Mouse (Mus musculus): ENCODE data around the gene Ptbp1. TPM values are rescaled to one million over a fixed set of nuclear protein-coding genes. Genes with fewer than 3 reads are reported as not detected.

Gene Ptbp1
- polyA plus RNA-seq, 1 experiment from 2014 or later, result 59.1 TPM

DNA sequence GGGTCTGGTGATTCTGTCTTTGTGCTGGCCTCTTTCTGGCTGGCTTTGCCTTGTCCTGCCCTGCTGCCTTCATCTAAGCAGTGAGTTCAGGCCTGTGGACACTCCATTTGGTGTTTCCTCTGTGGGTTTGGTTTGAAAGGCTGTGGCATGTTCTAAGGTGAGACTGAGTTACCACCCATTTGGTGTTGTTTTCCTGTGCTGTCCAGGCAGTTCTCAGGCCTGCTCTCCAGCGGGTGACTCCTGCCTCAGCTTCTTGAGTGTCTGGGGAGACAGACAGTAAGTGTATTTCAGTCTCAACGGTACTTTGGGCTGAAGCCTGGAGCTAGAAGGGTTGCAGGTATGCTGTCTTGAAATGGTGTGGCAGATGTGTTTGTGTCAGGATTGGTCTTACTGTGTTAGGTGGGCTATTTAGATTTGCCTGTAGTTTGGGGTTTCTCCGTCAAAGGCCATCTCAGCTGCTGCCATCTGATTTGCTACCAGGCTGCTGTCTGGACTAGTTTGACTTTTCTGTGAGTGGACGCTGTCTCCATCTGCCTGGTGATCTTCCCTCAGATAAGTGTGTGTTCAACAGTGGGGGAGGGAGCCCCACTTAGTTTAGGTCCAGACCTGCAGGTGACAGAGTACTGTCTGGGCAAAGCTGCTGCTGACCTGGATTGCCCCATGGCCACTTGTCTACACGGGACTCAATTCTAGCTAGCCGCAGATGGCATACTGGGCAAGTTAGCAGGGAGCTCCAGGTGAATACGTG lies 2.7 kb downstream of the Ptbp1 start:
- Histone ChIP-seq H3K4me1 (ENCODE audit: insufficient read depth) (peaks cover 46% of the 10 kb centered on the region), H3K4me3 (ENCODE audit: low read depth, low read length) (peak overlapping the region; percentile 81), H3K27ac (ENCODE audit: low read depth) (peak overlapping the region; percentile 18; the same call in 1 of the 2 replicates), H3K9me3 (ENCODE audit: low read length) (no peaks in the 10 kb centered on the region), H3K4me2 (ENCODE audit: low read depth, low read length) (peak overlapping the region; percentile 88), H3K36me3 (replicated peaks; ENCODE audit: insufficient read depth, low read length) (peaks cover 52% of the 10 kb centered on the region), H3K27me3 (ENCODE audit: insufficient read depth, low read length) (no peaks in the 10 kb centered on the region), H3K9ac (replicated peaks) (peak overlapping the region; percentile 98)
- WGBS (ENCODE audit: insufficient replicate concordance), result 11% methylated on average over 7 of the region's 7 CpGs
- DNase-seq (no peak), ATAC-seq (no peak)
- TF ChIP-seq CTCF (IDR thresholded peaks at IDR 0.05; ENCODE audit: low read depth) (no peak), EP300 (IDR thresholded peaks at IDR 0.05; ENCODE audit: low read depth) (no peak)

DNA sequence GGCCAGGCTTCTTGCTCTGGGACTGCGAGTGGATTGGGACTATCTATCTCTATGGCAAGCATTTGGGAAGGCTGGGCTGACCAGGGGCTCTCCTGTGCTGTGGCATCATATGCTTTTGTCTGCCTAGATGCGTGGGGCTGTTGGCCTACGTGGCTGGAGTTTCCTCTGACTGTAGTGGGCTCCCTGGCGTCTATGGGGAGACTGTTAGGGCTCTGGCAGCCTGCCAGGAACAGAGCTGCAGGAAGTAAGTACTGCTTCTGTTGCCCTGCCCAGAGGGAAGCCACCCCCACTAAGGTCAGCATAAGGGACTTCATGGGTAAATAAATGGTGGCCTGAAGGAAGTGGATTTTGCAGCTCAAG lies 3.2 kb downstream of the Ptbp1 start:
- Histone ChIP-seq H3K36me3 (replicated peaks; ENCODE audit: insufficient read depth, low read length) (peaks cover 58% of the 10 kb centered on the region), H3K9ac (replicated peaks) (peak overlapping the region; percentile 98), H3K27me3 (ENCODE audit: insufficient read depth, low read length) (no peaks in the 10 kb centered on the region), H3K4me3 (ENCODE audit: low read depth, low read length) (peak overlapping the region; percentile 81), H3K4me1 (ENCODE audit: insufficient read depth) (peaks cover 41% of the 10 kb centered on the region), H3K27ac (ENCODE audit: low read depth) (peak overlapping the region; percentile 18), H3K9me3 (ENCODE audit: low read length) (no peaks in the 10 kb centered on the region), H3K4me2 (ENCODE audit: low read depth, low read length) (peak overlapping the region; percentile 88)
- WGBS (ENCODE audit: insufficient replicate concordance), result 14% methylated on average over 4 of the region's 4 CpGs
- DNase-seq, result peak; percentile 73
- no peak for TF ChIP-seq CTCF (IDR thresholded peaks at IDR 0.05; ENCODE audit: low read depth)
- TF ChIP-seq EP300 (IDR thresholded peaks at IDR 0.05; ENCODE audit: low read depth), result no peak
- ATAC-seq, result no peak

DNA sequence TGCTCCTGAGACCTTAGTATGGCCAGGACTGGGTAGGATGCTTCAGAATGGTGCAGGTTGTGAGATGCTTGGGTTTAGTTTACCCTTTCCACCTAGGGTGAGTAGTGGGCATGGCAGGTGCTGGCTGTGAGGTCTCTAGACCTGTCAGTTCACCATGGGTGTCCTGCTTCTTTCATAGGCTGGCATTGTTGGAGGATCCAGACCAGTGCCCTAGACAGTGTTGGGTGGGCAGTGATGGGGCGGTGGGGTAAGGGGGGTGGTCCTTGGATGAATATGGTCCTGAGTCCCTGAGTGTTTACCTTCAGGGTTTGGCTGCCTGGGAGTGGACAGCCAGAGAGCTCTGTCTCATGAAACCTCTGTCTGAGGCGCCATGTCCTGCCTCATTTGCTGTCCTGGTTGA lies 3.7 kb downstream of the Ptbp1 start:
- H3K36me3 ChIP-seq (replicated peaks; ENCODE audit: insufficient read depth, low read length), result peaks cover 62% of the 10 kb centered on the region
- no peaks in the 10 kb centered on the region for H3K27me3 ChIP-seq (ENCODE audit: insufficient read depth, low read length)
- H3K4me3 ChIP-seq (ENCODE audit: low read depth, low read length), result peak overlapping the region; percentile 81
- H3K27ac ChIP-seq (ENCODE audit: low read depth), result peak overlapping the region; percentile 18; the same call in 1 of the 2 replicates
- WGBS (ENCODE audit: insufficient replicate concordance), result 59% methylated on average over 2 of the region's 2 CpGs
- H3K9me3 ChIP-seq (ENCODE audit: low read length), result no peaks in the 10 kb centered on the region
- peaks cover 36% of the 10 kb centered on the region for H3K4me1 ChIP-seq (ENCODE audit: insufficient read depth)
- H3K9ac ChIP-seq (replicated peaks), result peak overlapping the region; percentile 98; the same call in 1 of the 2 replicates
- H3K4me2 ChIP-seq (ENCODE audit: low read depth, low read length), result peak overlapping the region; percentile 88
- ATAC-seq (no peak), DNase-seq (no peak)
- TF ChIP-seq EP300 (IDR thresholded peaks at IDR 0.05; ENCODE audit: low read depth), result no peak
- no peak for TF ChIP-seq CTCF (IDR thresholded peaks at IDR 0.05; ENCODE audit: low read depth)

DNA sequence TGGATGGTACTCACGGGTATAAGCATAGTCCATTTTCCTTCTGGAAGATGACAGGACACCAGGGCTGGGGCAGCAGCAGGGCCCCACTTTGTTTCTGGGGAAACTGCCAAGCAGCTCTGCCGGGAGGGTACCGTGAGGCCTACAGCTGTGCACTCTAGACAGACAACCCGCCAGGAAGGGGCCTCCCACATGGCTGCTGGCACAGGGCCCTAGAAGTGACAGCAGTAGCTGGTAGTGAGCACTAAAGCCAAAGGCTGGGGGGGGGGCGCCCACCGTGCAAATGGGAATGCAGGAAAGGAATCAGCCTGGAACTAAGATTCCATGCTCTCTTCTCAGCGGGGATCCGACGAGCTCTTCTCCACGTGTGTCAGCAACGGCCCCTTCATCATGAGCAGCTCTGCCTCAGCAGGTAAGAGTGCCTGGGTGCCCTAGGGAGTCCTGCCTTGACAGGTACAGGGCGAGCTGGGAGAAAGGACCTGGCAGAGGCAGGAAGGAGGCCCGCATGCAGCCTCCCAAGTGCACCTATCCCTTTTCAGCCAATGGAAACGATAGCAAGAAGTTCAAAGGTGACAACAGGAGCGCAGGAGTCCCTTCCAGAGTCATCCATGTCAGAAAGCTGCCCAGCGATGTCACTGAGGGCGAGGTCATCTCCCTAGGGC lies 4.3 kb downstream of the Ptbp1 start:
- DNase-seq (peak; percentile 54), ATAC-seq (no peak)
- 0 out of 2 replicates have a peak overlapping the region, but pooled peaks have one; percentile 81 for H3K4me3 ChIP-seq (ENCODE audit: low read depth, low read length)
- H3K4me1 ChIP-seq (ENCODE audit: insufficient read depth), result peaks cover 30% of the 10 kb centered on the region
- TF ChIP-seq CTCF (IDR thresholded peaks at IDR 0.05; ENCODE audit: low read depth) (no peak), EP300 (IDR thresholded peaks at IDR 0.05; ENCODE audit: low read depth) (no peak)
- H3K27ac ChIP-seq (ENCODE audit: low read depth), result no peak overlapping the region
- H3K36me3 ChIP-seq (replicated peaks; ENCODE audit: insufficient read depth, low read length), result peaks cover 64% of the 10 kb centered on the region
- no peaks in the 10 kb centered on the region for H3K27me3 ChIP-seq (ENCODE audit: insufficient read depth, low read length)
- H3K9me3 ChIP-seq (ENCODE audit: low read length), result no peaks in the 10 kb centered on the region
- peak overlapping the region; percentile 88; the same call in 1 of the 2 replicates for H3K4me2 ChIP-seq (ENCODE audit: low read depth, low read length)
- 0 out of 2 replicates have a peak overlapping the region, but pooled peaks have one; percentile 98 for H3K9ac ChIP-seq (replicated peaks)
- WGBS (ENCODE audit: insufficient replicate concordance), result 62% methylated on average over 17 of the region's 17 CpGs

DNA sequence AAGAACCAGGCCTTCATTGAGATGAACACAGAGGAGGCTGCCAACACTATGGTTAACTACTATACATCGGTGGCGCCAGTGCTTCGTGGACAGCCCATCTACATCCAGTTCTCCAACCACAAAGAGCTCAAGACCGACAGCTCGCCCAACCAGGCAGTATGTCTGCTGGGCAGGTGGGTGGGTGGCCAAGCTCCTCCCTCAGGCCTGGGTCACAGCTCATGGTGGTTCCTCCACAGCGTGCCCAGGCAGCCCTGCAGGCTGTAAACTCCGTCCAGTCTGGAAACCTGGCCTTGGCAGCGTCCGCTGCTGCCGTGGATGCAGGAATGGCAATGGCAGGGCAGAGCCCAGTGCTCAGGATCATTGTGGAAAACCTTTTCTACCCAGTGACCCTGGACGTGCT lies 4.9 kb downstream of the Ptbp1 start:
- no peaks in the 10 kb centered on the region for H3K9me3 ChIP-seq (ENCODE audit: low read length)
- no peak for DNase-seq
- H3K4me2 ChIP-seq (ENCODE audit: low read depth, low read length), result no peak overlapping the region
- no peak overlapping the region for H3K4me3 ChIP-seq (ENCODE audit: low read depth, low read length)
- peaks cover 64% of the 10 kb centered on the region for H3K36me3 ChIP-seq (replicated peaks; ENCODE audit: insufficient read depth, low read length)
- H3K4me1 ChIP-seq (ENCODE audit: insufficient read depth), result peaks cover 26% of the 10 kb centered on the region
- no peak overlapping the region for H3K9ac ChIP-seq (replicated peaks)
- H3K27ac ChIP-seq (ENCODE audit: low read depth), result no peak overlapping the region
- TF ChIP-seq EP300 (IDR thresholded peaks at IDR 0.05; ENCODE audit: low read depth) (no peak), CTCF (IDR thresholded peaks at IDR 0.05; ENCODE audit: low read depth) (no peak)
- H3K27me3 ChIP-seq (ENCODE audit: insufficient read depth, low read length), result no peaks in the 10 kb centered on the region
- no peak for ATAC-seq
- WGBS (ENCODE audit: insufficient replicate concordance), result 82% methylated on average over 11 of the region's 11 CpGs

DNA sequence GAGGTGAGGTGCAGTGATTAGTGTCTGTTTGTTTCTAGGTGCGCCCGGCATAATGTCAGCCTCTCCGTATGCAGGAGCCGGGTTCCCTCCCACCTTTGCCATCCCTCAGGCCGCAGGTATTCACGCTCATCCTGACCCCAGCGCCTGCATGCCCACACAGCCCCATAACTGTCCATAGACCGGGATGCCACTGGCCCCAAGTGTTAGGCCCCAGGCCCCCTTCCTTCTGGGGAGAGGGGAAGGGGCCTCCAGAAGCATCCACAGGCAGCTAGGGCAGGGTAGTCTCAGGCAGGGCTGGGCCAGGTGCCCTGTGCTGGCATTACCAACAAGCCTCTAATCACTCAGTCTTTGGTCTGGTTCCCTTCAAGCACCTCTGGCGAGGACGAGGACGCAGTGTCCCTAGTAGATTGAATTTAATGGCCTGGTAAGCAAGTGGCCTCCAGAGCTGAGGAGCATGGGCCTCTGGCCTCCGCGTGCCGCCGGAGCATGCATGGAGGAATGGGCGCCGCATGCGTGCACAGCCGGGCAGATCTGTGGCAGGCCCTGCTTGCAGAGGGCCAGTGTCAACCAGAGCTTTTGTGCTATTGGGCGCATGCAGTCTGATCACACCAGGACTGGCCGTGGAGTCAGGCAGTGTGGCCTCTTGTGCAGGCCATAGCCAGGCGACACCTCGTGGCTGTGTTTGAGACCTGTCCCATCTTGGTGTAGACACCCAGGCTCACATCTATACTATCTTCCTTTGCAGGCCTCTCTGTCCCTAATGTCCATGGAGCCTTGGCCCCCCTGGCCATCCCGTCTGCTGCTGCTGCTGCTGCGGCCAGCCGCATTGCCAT lies 6.1 kb downstream of the Ptbp1 start:
- H3K27ac ChIP-seq (ENCODE audit: low read depth), result no peak overlapping the region
- TF ChIP-seq EP300 (IDR thresholded peaks at IDR 0.05; ENCODE audit: low read depth), result no peak
- no peak for TF ChIP-seq CTCF (IDR thresholded peaks at IDR 0.05; ENCODE audit: low read depth)
- H3K4me2 ChIP-seq (ENCODE audit: low read depth, low read length), result no peak overlapping the region
- ATAC-seq (no peak), DNase-seq (no peak)
- no peaks in the 10 kb centered on the region for H3K9me3 ChIP-seq (ENCODE audit: low read length)
- WGBS (ENCODE audit: insufficient replicate concordance), result 94% methylated on average over 26 of the region's 26 CpGs
- peaks cover 70% of the 10 kb centered on the region for H3K36me3 ChIP-seq (replicated peaks; ENCODE audit: insufficient read depth, low read length)
- H3K4me3 ChIP-seq (ENCODE audit: low read depth, low read length), result no peak overlapping the region
- peaks cover 26% of the 10 kb centered on the region for H3K4me1 ChIP-seq (ENCODE audit: insufficient read depth)
- H3K9ac ChIP-seq (replicated peaks), result no peak overlapping the region
- no peaks in the 10 kb centered on the region for H3K27me3 ChIP-seq (ENCODE audit: insufficient read depth, low read length)
